Mouse (Mus musculus) adrenal gland, postnatal 14 days (tissue): Measurements from ENCODE around the gene Armc9. TPM values are rescaled to one million over a fixed set of nuclear protein-coding genes. Genes with fewer than 3 reads are reported as not detected.

Experiments used
- DNase-seq: peaks from one replicate; pipeline ENCODE4 v3.0.0; 2021; ENCODE audit warnings: mixed read lengths
- long read RNA-seq, 2 experiments: library from polyadenylated mRNA; stranded (forward); transcript quantifications; one replicate each; pipeline ENCODE4 v2.0.0; 2021
- total RNA-seq: library from RNA; stranded (reverse); gene quantifications from 2 replicates; pipeline ENCODE4 v1.2.3, GENCODE M21; 2021

The Armc9 gene
- 8.3 and 10.6 TPM in 2 replicates for total RNA-seq
- long read RNA-seq, experiment 1, full-length matches to known transcripts, result 11 of 26 reads
- long read RNA-seq, experiment 1, partial matches to known transcripts, result 8 of 26 reads
- long read RNA-seq, experiment 1, other reads (novel, unspliced or antisense), result 7 of 26 reads
- long read RNA-seq, experiment 2, full-length matches to known transcripts, result 10 of 18 reads
- long read RNA-seq, experiment 2, partial matches to known transcripts, result 3 of 18 reads
- long read RNA-seq, experiment 2, other reads (novel, unspliced or antisense), result 5 of 18 reads

- DNase-seq, result peak; percentile 98
Measured at GRCm38 (mm10) chr1:86154133-86154823, at the start of gene Armc9. Gene Armc9 (plus strand): TSS chr1:86154780.

- DNase-seq, result no peak
Measured at GRCm38 (mm10) chr1:86105054-86105453, 49.5 kb upstream of the Armc9 start.

- DNase-seq, result peak; percentile 34
Measured at GRCm38 (mm10) chr1:86111779-86112178, 42.8 kb upstream of the Armc9 start, which contains the start of gene Htr2b. Gene Htr2b (minus strand): TSS chr1:86111970.

- no peak for DNase-seq
Measured at GRCm38 (mm10) chr1:86114141-86114540, 40.4 kb upstream of the Armc9 start.

- DNase-seq, result no peak
Measured at GRCm38 (mm10) chr1:86119549-86119948, 35.0 kb upstream of the Armc9 start.

- no peak for DNase-seq
Measured at GRCm38 (mm10) chr1:86126036-86126435, 28.5 kb upstream of the Armc9 start.

GRCm38 (mm10) chr1:86133337-86133736 is 21.2 kb upstream of the Armc9 start, which contains the start of gene Gm21972:
Gene Gm21972 (plus strand): TSS chr1:86133637.
- no peak for DNase-seq

- no peak for DNase-seq
Measured at GRCm38 (mm10) chr1:86135315-86135714, 19.3 kb upstream of the Armc9 start.

- DNase-seq, result no peak
Measured at GRCm38 (mm10) chr1:86141081-86141480, 13.5 kb upstream of the Armc9 start.

GRCm38 (mm10) chr1:86143165-86143564 is 11.4 kb upstream of the Armc9 start:
- DNase-seq, result no peak

GRCm38 (mm10) chr1:86144001-86144944 is 10.3 kb upstream of the Armc9 start:
- DNase-seq, result peak; percentile 19

- DNase-seq, result no peak
Measured at GRCm38 (mm10) chr1:86146293-86146692, 8.3 kb upstream of the Armc9 start.

GRCm38 (mm10) chr1:86147557-86147956 is 7.0 kb upstream of the Armc9 start:
- peak; percentile 76 for DNase-seq

- no peak for DNase-seq
Measured at GRCm38 (mm10) chr1:86148161-86148560, 6.4 kb upstream of the Armc9 start.

- DNase-seq, result no peak
Measured at GRCm38 (mm10) chr1:86150929-86151328, 3.7 kb upstream of the Armc9 start.

GRCm38 (mm10) chr1:86151376-86151775 is 3.2 kb upstream of the Armc9 start:
- DNase-seq, result no peak

- DNase-seq, result no peak
Measured at GRCm38 (mm10) chr1:86152618-86153017, 2.0 kb upstream of the Armc9 start.

GRCm38 (mm10) chr1:86154824-86155164 is 214 bp downstream of the Armc9 start:
- DNase-seq, result no peak

GRCm38 (mm10) chr1:86156075-86156474 is 1.5 kb downstream of the Armc9 start:
- DNase-seq, result no peak

GRCm38 (mm10) chr1:86156595-86156994 is 2.0 kb downstream of the Armc9 start:
- no peak for DNase-seq

- DNase-seq, result no peak
Measured at GRCm38 (mm10) chr1:86160059-86160458, 5.5 kb downstream of the Armc9 start.

GRCm38 (mm10) chr1:86160479-86160878 is 5.9 kb downstream of the Armc9 start:
- no peak for DNase-seq

- no peak for DNase-seq
Measured at GRCm38 (mm10) chr1:86161061-86161460, 6.5 kb downstream of the Armc9 start.
